Mouse (Mus musculus): ENCODE data around the gene Ms4a14. TPM values are rescaled to one million over a fixed set of nuclear protein-coding genes. Genes with fewer than 3 reads are reported as not detected.

Ms4a14 gene
- 0.09 and 0.16 TPM in 2 replicates for polyA plus RNA-seq (2014; fragmentation: Nextera tagmentation; extraction: Ambion mirVana)

GRCm38 (mm10) chr19:11314354-11314753, at the start of gene Ms4a14:
TSS of gene Ms4a14 (minus strand) at chr19:11314454.
- no peaks in the 10 kb centered on the region for H3K36me3 ChIP-seq (ENCODE audit: control insufficient read depth, insufficient read depth, low read length)
- no peak within 1 kb of the TSS for H3K4me2 ChIP-seq (ENCODE audit: low read length)
- no peak for ATAC-seq (replicated peaks; ENCODE audit: low FRiP score, low TSS enrichment, low read depth)
- no peak within 1 kb of the TSS for H3K4me3 ChIP-seq (ENCODE audit: low read depth, low read length)
- no peaks in the 10 kb centered on the region for H3K27me3 ChIP-seq (replicated peaks; ENCODE audit: control insufficient read depth, insufficient read depth, low read length)
- no peaks in the 10 kb centered on the region for H3K9me3 ChIP-seq (ENCODE audit: control insufficient read depth, low read length)
- H3K4me1 ChIP-seq (replicated peaks; ENCODE audit: control insufficient read depth, insufficient read depth, low read length), result no peaks in the 10 kb centered on the region
- no peak within 1 kb of the TSS for H3K9ac ChIP-seq (ENCODE audit: low read length)
- DNase-seq (ENCODE audit: low spot score), result no peak
- 73% methylated on average over 1 of the region's 1 CpGs for WGBS
- H3K27ac ChIP-seq (ENCODE audit: low read depth), result no peak within 1 kb of the TSS

- Histone ChIP-seq H3K4me1 (replicated peaks; ENCODE audit: control insufficient read depth, insufficient read depth, low read length) (no peaks in the 10 kb centered on the region), H3K27me3 (replicated peaks; ENCODE audit: control insufficient read depth, insufficient read depth, low read length) (no peaks in the 10 kb centered on the region), H3K9me3 (ENCODE audit: control insufficient read depth, low read length) (no peaks in the 10 kb centered on the region), H3K9ac (ENCODE audit: low read length) (no peak overlapping the region), H3K27ac (ENCODE audit: low read depth) (no peak overlapping the region), H3K4me3 (ENCODE audit: low read depth, low read length) (no peak overlapping the region), H3K36me3 (ENCODE audit: control insufficient read depth, insufficient read depth, low read length) (no peaks in the 10 kb centered on the region), H3K4me2 (ENCODE audit: low read length) (no peak overlapping the region)
- DNase-seq (ENCODE audit: low spot score), result no peak
- ATAC-seq (replicated peaks; ENCODE audit: low FRiP score, low TSS enrichment, low read depth), result no peak
Measured at GRCm38 (mm10) chr19:11362002-11362401, 47.7 kb upstream of the Ms4a14 start.

- Histone ChIP-seq H3K9me3 (ENCODE audit: control insufficient read depth, low read length) (no peaks in the 10 kb centered on the region), H3K4me2 (ENCODE audit: low read length) (no peak overlapping the region), H3K27me3 (replicated peaks; ENCODE audit: control insufficient read depth, insufficient read depth, low read length) (no peaks in the 10 kb centered on the region), H3K4me1 (replicated peaks; ENCODE audit: control insufficient read depth, insufficient read depth, low read length) (no peaks in the 10 kb centered on the region), H3K36me3 (ENCODE audit: control insufficient read depth, insufficient read depth, low read length) (no peaks in the 10 kb centered on the region), H3K4me3 (ENCODE audit: low read depth, low read length) (no peak overlapping the region), H3K9ac (ENCODE audit: low read length) (no peak overlapping the region), H3K27ac (ENCODE audit: low read depth) (no peak overlapping the region)
- 51% methylated on average over 3 of the region's 3 CpGs for WGBS
- ATAC-seq (replicated peaks; ENCODE audit: low FRiP score, low TSS enrichment, low read depth) (no peak), DNase-seq (ENCODE audit: low spot score) (no peak)
Measured at GRCm38 (mm10) chr19:11360106-11360505, 45.9 kb upstream of the Ms4a14 start.

- whole genome bisulfite sequencing, result 83% methylated on average over 7 of the region's 7 CpGs
- no peaks in the 10 kb centered on the region for H3K4me1 ChIP-seq (replicated peaks; ENCODE audit: control insufficient read depth, insufficient read depth, low read length)
- no peak overlapping the region for H3K27ac ChIP-seq (ENCODE audit: low read depth)
- no peaks in the 10 kb centered on the region for H3K36me3 ChIP-seq (ENCODE audit: control insufficient read depth, insufficient read depth, low read length)
- H3K9ac ChIP-seq (ENCODE audit: low read length), result no peak overlapping the region
- no peak overlapping the region for H3K4me3 ChIP-seq (ENCODE audit: low read depth, low read length)
- no peak for ATAC-seq (replicated peaks; ENCODE audit: low FRiP score, low TSS enrichment, low read depth)
- no peaks in the 10 kb centered on the region for H3K9me3 ChIP-seq (ENCODE audit: control insufficient read depth, low read length)
- H3K4me2 ChIP-seq (ENCODE audit: low read length), result no peak overlapping the region
- no peaks in the 10 kb centered on the region for H3K27me3 ChIP-seq (replicated peaks; ENCODE audit: control insufficient read depth, insufficient read depth, low read length)
- DNase-seq (ENCODE audit: low spot score), result no peak
Measured at GRCm38 (mm10) chr19:11355730-11356129, 41.5 kb upstream of the Ms4a14 start.

- DNase-seq (ENCODE audit: low spot score) (no peak), ATAC-seq (replicated peaks; ENCODE audit: low FRiP score, low TSS enrichment, low read depth) (no peak)
- Histone ChIP-seq H3K4me1 (replicated peaks; ENCODE audit: control insufficient read depth, insufficient read depth, low read length) (no peaks in the 10 kb centered on the region), H3K27ac (ENCODE audit: low read depth) (no peak overlapping the region), H3K4me3 (ENCODE audit: low read depth, low read length) (no peak overlapping the region), H3K27me3 (replicated peaks; ENCODE audit: control insufficient read depth, insufficient read depth, low read length) (no peaks in the 10 kb centered on the region), H3K36me3 (ENCODE audit: control insufficient read depth, insufficient read depth, low read length) (no peaks in the 10 kb centered on the region), H3K9me3 (ENCODE audit: control insufficient read depth, low read length) (no peaks in the 10 kb centered on the region), H3K4me2 (ENCODE audit: low read length) (no peak overlapping the region), H3K9ac (ENCODE audit: low read length) (no peak overlapping the region)
- 50% methylated on average over 3 of the region's 3 CpGs for WGBS
Measured at GRCm38 (mm10) chr19:11351878-11352277, 37.6 kb upstream of the Ms4a14 start.

GRCm38 (mm10) chr19:11349698-11350481, 35.6 kb upstream of the Ms4a14 start:
- H3K4me2 ChIP-seq (ENCODE audit: low read length), result no peak overlapping the region
- WGBS, result 53% methylated on average over 7 of the region's 7 CpGs
- no peak overlapping the region for H3K4me3 ChIP-seq (ENCODE audit: low read depth, low read length)
- no peaks in the 10 kb centered on the region for H3K4me1 ChIP-seq (replicated peaks; ENCODE audit: control insufficient read depth, insufficient read depth, low read length)
- no peak overlapping the region for H3K27ac ChIP-seq (ENCODE audit: low read depth)
- no peaks in the 10 kb centered on the region for H3K36me3 ChIP-seq (ENCODE audit: control insufficient read depth, insufficient read depth, low read length)
- DNase-seq (ENCODE audit: low spot score) (no peak), ATAC-seq (replicated peaks; ENCODE audit: low FRiP score, low TSS enrichment, low read depth) (no peak)
- no peak overlapping the region for H3K9ac ChIP-seq (ENCODE audit: low read length)
- H3K9me3 ChIP-seq (ENCODE audit: control insufficient read depth, low read length), result no peaks in the 10 kb centered on the region
- no peaks in the 10 kb centered on the region for H3K27me3 ChIP-seq (replicated peaks; ENCODE audit: control insufficient read depth, insufficient read depth, low read length)

- no peak overlapping the region for H3K4me2 ChIP-seq (ENCODE audit: low read length)
- H3K36me3 ChIP-seq (ENCODE audit: control insufficient read depth, insufficient read depth, low read length), result no peaks in the 10 kb centered on the region
- no peaks in the 10 kb centered on the region for H3K4me1 ChIP-seq (replicated peaks; ENCODE audit: control insufficient read depth, insufficient read depth, low read length)
- no peak overlapping the region for H3K4me3 ChIP-seq (ENCODE audit: low read depth, low read length)
- H3K27ac ChIP-seq (ENCODE audit: low read depth), result no peak overlapping the region
- no peaks in the 10 kb centered on the region for H3K9me3 ChIP-seq (ENCODE audit: control insufficient read depth, low read length)
- H3K9ac ChIP-seq (ENCODE audit: low read length), result no peak overlapping the region
- ATAC-seq (replicated peaks; ENCODE audit: low FRiP score, low TSS enrichment, low read depth), result no peak
- H3K27me3 ChIP-seq (replicated peaks; ENCODE audit: control insufficient read depth, insufficient read depth, low read length), result no peaks in the 10 kb centered on the region
- no peak for DNase-seq (ENCODE audit: low spot score)
Measured at GRCm38 (mm10) chr19:11343992-11344391, 29.7 kb upstream of the Ms4a14 start.

GRCm38 (mm10) chr19:11343147-11343546, 28.9 kb upstream of the Ms4a14 start:
- DNase-seq (ENCODE audit: low spot score) (no peak), ATAC-seq (replicated peaks; ENCODE audit: low FRiP score, low TSS enrichment, low read depth) (no peak)
- no peaks in the 10 kb centered on the region for H3K27me3 ChIP-seq (replicated peaks; ENCODE audit: control insufficient read depth, insufficient read depth, low read length)
- no peak overlapping the region for H3K4me3 ChIP-seq (ENCODE audit: low read depth, low read length)
- no peaks in the 10 kb centered on the region for H3K4me1 ChIP-seq (replicated peaks; ENCODE audit: control insufficient read depth, insufficient read depth, low read length)
- H3K36me3 ChIP-seq (ENCODE audit: control insufficient read depth, insufficient read depth, low read length), result no peaks in the 10 kb centered on the region
- H3K27ac ChIP-seq (ENCODE audit: low read depth), result no peak overlapping the region
- H3K9ac ChIP-seq (ENCODE audit: low read length), result no peak overlapping the region
- H3K9me3 ChIP-seq (ENCODE audit: control insufficient read depth, low read length), result no peaks in the 10 kb centered on the region
- no peak overlapping the region for H3K4me2 ChIP-seq (ENCODE audit: low read length)

- no peak for DNase-seq (ENCODE audit: low spot score)
- Histone ChIP-seq H3K27ac (ENCODE audit: low read depth) (no peak within 1 kb of the TSS), H3K4me1 (replicated peaks; ENCODE audit: control insufficient read depth, insufficient read depth, low read length) (no peaks in the 10 kb centered on the region), H3K4me2 (ENCODE audit: low read length) (no peak within 1 kb of the TSS), H3K4me3 (ENCODE audit: low read depth, low read length) (no peak within 1 kb of the TSS), H3K9me3 (ENCODE audit: control insufficient read depth, low read length) (no peaks in the 10 kb centered on the region), H3K36me3 (ENCODE audit: control insufficient read depth, insufficient read depth, low read length) (no peaks in the 10 kb centered on the region), H3K27me3 (replicated peaks; ENCODE audit: control insufficient read depth, insufficient read depth, low read length) (no peaks in the 10 kb centered on the region), H3K9ac (ENCODE audit: low read length) (no peak within 1 kb of the TSS)
- no peak for ATAC-seq (replicated peaks; ENCODE audit: low FRiP score, low TSS enrichment, low read depth)
- WGBS, result 87% methylated on average over 6 of the region's 6 CpGs
Measured at GRCm38 (mm10) chr19:11335932-11336331, 21.7 kb upstream of the Ms4a14 start, which contains the start of gene Ms4a7. TSS of gene Ms4a7 (minus strand) at chr19:11336146.
